ENCODE assay signal across 21 mouse cellular contexts in the genomic region with DNA sequence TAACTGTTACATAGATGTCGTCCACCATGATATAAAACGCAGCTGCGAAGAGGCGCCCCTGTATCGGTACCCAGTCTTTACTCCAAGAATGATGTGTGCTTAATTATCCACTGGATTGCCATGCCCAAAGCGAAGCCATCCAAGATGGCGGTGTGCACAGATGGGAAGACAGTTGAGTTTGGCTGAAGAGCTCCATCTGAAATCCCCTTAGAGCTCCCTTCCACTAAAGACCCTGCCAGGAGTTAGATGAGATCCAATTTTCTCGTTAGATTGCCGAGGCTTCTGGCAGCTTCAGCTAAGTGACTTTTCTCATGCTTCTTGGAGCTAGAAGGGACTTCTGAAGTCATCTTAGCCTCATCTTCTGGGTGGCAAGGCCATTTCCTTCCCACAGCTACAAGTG.
DNase-seq lines count a peak whose midpoint lies in the region; ATAC-seq and TF ChIP-seq lines count a peak whose summit lies in the region.
"Had no signal": no experiment of that assay in that cellular context is flagged by ENCODE, and none has a peak within 500 bp of the region (broad histone marks: within the 10 kb centered on the region; RNA-seq: fewer than 3 reads in every experiment).

No protein-coding gene starts in this region.

- no peak overlapping the region for H3K27ac ChIP-seq in forebrain, postnatal 0 days (ENCODE audit: low read depth, low read length)
- H3K27ac ChIP-seq in forebrain, embryonic 16.5 days (ENCODE audit: low read length): no peak overlapping the region
- H3K27ac ChIP-seq in limb, embryonic 11.5 days (replicated peaks; ENCODE audit: low read depth, low read length): no peak overlapping the region
- no peak overlapping the region for H3K27ac ChIP-seq in limb, embryonic 10.5 days
- H3K27ac ChIP-seq: embryonic facial prominence, embryonic 10.5 days; embryonic facial prominence, embryonic 12.5 days; forebrain, embryonic 13.5 days had no signal

- no peak overlapping the region for H3K9ac ChIP-seq in forebrain, postnatal 0 days
- H3K9ac ChIP-seq in forebrain, embryonic 16.5 days (replicated peaks; ENCODE audit: low read depth, low read length): no peak overlapping the region
- H3K9ac ChIP-seq in limb, embryonic 11.5 days (ENCODE audit: low read length): 0 out of 2 replicates have a peak overlapping the region, but pooled peaks have one; percentile 2
- H3K9ac ChIP-seq: embryonic facial prominence, embryonic 12.5 days; forebrain, embryonic 13.5 days had no signal

- 78% methylated on average over 9 of the region's 9 CpGs for WGBS in forebrain, postnatal 0 days
- WGBS in forebrain, embryonic 16.5 days: 84% methylated on average over 9 of the region's 9 CpGs
- 95% methylated on average over 9 of the region's 9 CpGs for WGBS in limb, embryonic 11.5 days
- WGBS in limb, embryonic 10.5 days: 96% methylated on average over 9 of the region's 9 CpGs

- no peaks in the 10 kb centered on the region for H3K9me3 ChIP-seq in forebrain, postnatal 0 days (ENCODE audit: low read length)
- no peaks in the 10 kb centered on the region for H3K9me3 ChIP-seq in forebrain, embryonic 16.5 days (ENCODE audit: control insufficient read depth, low read length)
- H3K9me3 ChIP-seq in limb, embryonic 11.5 days (ENCODE audit: control insufficient read depth, low read length): no peaks in the 10 kb centered on the region
- H3K9me3 ChIP-seq in limb, embryonic 10.5 days (replicated peaks): no peaks in the 10 kb centered on the region
- H3K9me3 ChIP-seq: embryonic facial prominence, embryonic 10.5 days; embryonic facial prominence, embryonic 12.5 days; forebrain, embryonic 13.5 days had no signal

- TF ChIP-seq CTCF in forebrain, postnatal 0 days (IDR thresholded peaks at IDR 0.05; ENCODE audit: low read depth): no peak

- no peaks in the 10 kb centered on the region for H3K4me1 ChIP-seq in forebrain, postnatal 0 days (ENCODE audit: insufficient read depth)
- peaks cover 3% of the 10 kb centered on the region for H3K4me1 ChIP-seq in forebrain, embryonic 16.5 days (replicated peaks; ENCODE audit: control insufficient read depth, insufficient read depth, low read length)
- peaks cover 6% of the 10 kb centered on the region for H3K4me1 ChIP-seq in limb, embryonic 11.5 days (ENCODE audit: control insufficient read depth, insufficient read depth, low read length)
- H3K4me1 ChIP-seq in limb, embryonic 10.5 days: peaks cover 14% of the 10 kb centered on the region
- H3K4me1 ChIP-seq: forebrain, embryonic 13.5 days had no signal

- H3K4me2 ChIP-seq in forebrain, postnatal 0 days (ENCODE audit: low read depth): no peak overlapping the region
- no peak overlapping the region for H3K4me2 ChIP-seq in forebrain, embryonic 16.5 days (ENCODE audit: low read length)
- H3K4me2 ChIP-seq in limb, embryonic 11.5 days (ENCODE audit: low read depth, severe bottlenecking): no peak overlapping the region
- H3K4me2 ChIP-seq: embryonic facial prominence, embryonic 12.5 days; forebrain, embryonic 13.5 days had no signal

- peak; percentile 63 for ATAC-seq in forebrain, postnatal 0 days
- no peak for ATAC-seq in forebrain, embryonic 16.5 days
- no peak for ATAC-seq in limb, embryonic 11.5 days (ENCODE audit: insufficient number of reproducible peaks, low FRiP score, low TSS enrichment, low read depth)
- ATAC-seq: activated CD4-positive, CD25-positive, alpha-beta regulatory T cell, adult 4 months; CD4-positive, CD25-positive, alpha-beta regulatory T cell, adult 4 months; forebrain, embryonic 13.5 days; Patski had no signal

- peak; percentile 36 to 44 for DNase-seq in cerebellum, postnatal 14 days
- DNase-seq in cerebellum, adult 9-11 months: no peak
- DNase-seq in forebrain, postnatal 0 days: peak; percentile 61
- no peak for DNase-seq in limb, embryonic 11.5 days (ENCODE audit: low spot score)
- no peak for DNase-seq in limb, embryonic 10.5 days (ENCODE audit: low spot score)
- peak; percentile 20 for DNase-seq in brain, embryonic 18.5 days (ENCODE audit: low read depth, low spot score)
- DNase-seq in B cell, adult 2 months: no peak
- DNase-seq: adrenal gland, adult 8-10 months; adrenal gland, postnatal 14 days; adrenal gland, postnatal 36 days; cerebellum, adult 18-20 months; cerebellum, adult 8-10 months; cerebellum, postnatal 25 days had no signal

- H3K4me3 ChIP-seq in forebrain, postnatal 0 days (ENCODE audit: low read depth, low read length): no peak overlapping the region
- H3K4me3 ChIP-seq in forebrain, embryonic 16.5 days (replicated peaks; ENCODE audit: low read length): no peak overlapping the region
- no peak overlapping the region for H3K4me3 ChIP-seq in limb, embryonic 11.5 days (ENCODE audit: low read depth, low read length)
- no peak overlapping the region for H3K4me3 ChIP-seq in limb, embryonic 10.5 days
- H3K4me3 ChIP-seq: embryonic facial prominence, embryonic 10.5 days; embryonic facial prominence, embryonic 12.5 days; forebrain, embryonic 13.5 days had no signal

- H3K36me3 ChIP-seq in forebrain, postnatal 0 days (ENCODE audit: insufficient read depth): no peaks in the 10 kb centered on the region
- H3K36me3 ChIP-seq in forebrain, embryonic 16.5 days (ENCODE audit: control insufficient read depth, insufficient read depth): no peaks in the 10 kb centered on the region
- H3K36me3 ChIP-seq in limb, embryonic 11.5 days (ENCODE audit: control insufficient read depth, insufficient read depth, low read length): no peaks in the 10 kb centered on the region
- H3K36me3 ChIP-seq in limb, embryonic 10.5 days: no peaks in the 10 kb centered on the region
- H3K36me3 ChIP-seq: embryonic facial prominence, embryonic 10.5 days; embryonic facial prominence, embryonic 12.5 days; G1E had no signal

- H3K27me3 ChIP-seq in forebrain, postnatal 0 days (ENCODE audit: insufficient read depth, low read length): no peaks in the 10 kb centered on the region
- no peaks in the 10 kb centered on the region for H3K27me3 ChIP-seq in forebrain, embryonic 16.5 days (replicated peaks; ENCODE audit: control insufficient read depth, insufficient read depth, low read length)
- H3K27me3 ChIP-seq in limb, embryonic 11.5 days (ENCODE audit: control insufficient read depth, insufficient read depth, low read length): no peaks in the 10 kb centered on the region
- H3K27me3 ChIP-seq in limb, embryonic 10.5 days (ENCODE audit: low read depth, poor library complexity, severe bottlenecking): no peaks in the 10 kb centered on the region
- H3K27me3 ChIP-seq: embryonic facial prominence, embryonic 12.5 days; forebrain, embryonic 13.5 days had no signal

Comparison
In these comparisons a context has a peak if more than half of its experiments do, and no peak if none do; other contexts are left out.
1. DNase-seq: peak in cerebellum, postnatal 14 days (2 of 2), forebrain, postnatal 0 days (single experiment) and brain, embryonic 18.5 days (single experiment); none in cerebellum, adult 9-11 months (single experiment), limb, embryonic 11.5 days (single experiment), limb, embryonic 10.5 days (single experiment) and B cell, adult 2 months (0 of 2).